Mouse (Mus musculus) gastrocnemius, adult 8-10 months (tissue): Measurements from ENCODE around the gene Foxg1. TPM values are rescaled to one million over a fixed set of nuclear protein-coding genes. Genes with fewer than 3 reads are reported as not detected.

Experiments used
- DNase-seq, 2 experiments: peaks; one replicate each; pipeline ENCODE4 v3.0.0; 2022; ENCODE audit warnings: low spot score in 2 of 2
- total RNA-seq, 4 experiments: library from RNA; stranded (reverse); gene quantifications; 2 replicates each; pipeline ENCODE4 v1.2.4; 2022

The Foxg1 gene
- not detected for total RNA-seq

DNA sequence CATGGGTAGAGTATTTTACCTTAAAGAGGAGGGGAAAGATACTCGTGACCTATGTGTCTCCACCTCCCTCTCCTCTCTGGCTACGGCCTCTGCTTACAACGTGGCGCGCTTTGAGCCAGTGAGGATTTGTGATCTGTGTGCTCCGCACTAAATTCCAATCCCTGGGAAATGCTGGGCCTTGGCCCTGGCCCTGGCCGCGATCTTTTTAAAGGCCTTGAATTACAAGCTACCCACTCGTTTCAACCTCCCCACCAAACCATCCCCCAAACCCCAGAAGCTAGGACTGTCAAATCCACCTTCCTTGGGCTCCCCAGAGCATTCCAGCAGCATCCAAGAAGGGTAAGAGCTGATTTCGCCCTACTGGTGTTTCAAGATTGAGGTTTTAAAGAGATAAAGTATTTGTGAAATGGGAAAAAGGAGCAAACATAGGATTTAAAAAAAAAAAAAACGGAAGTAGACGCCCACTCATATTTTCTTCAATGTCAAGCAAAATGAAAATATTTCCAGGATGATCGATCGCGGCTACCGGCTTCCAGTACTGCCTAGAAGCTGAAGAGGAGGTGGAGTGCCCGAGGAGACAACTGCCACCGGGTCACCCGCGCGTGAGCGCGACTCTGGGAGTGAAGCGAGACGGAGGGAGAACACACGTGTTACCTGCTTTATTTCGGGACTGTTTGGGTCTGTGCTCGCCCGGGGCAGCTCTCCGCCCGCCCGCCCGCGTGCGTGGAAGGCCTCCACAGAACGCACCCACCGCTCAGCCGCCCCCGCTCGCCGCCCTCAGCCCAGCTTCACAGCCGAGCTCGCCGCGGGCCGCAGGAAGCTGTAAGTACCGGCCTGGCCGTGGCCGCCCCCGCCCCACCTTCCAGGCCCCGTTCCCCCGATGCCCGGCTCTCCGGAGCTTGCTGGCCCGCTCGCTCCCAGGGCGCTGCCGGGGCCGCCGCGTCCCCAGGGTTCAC is at the start of gene Foxg1:
TSS of gene Foxg1 (plus strand) at position 96 of the 956 bp plus-strand sequence.
- DNase-seq = no peak

DNA sequence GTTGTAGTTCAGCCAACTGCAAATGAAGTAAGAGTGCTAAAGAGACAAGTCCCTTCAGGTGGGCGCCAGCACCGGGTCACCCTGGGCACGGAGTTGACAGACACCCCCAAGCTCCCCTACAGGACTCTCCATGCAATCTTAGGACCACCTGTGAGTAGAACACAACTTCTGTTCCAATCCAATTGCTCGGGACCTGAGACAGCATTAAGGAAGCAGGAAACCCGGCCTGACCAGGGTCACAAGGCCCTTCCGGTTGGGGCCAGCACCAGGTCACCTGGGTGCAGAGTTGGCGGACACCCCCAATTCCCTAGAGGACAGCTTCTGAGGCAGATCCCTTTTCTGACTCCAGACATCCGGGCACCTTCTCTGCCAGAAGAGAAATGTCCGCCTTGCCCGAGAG is 32.8 kb upstream of the Foxg1 start:
- DNase-seq = no peak

DNA sequence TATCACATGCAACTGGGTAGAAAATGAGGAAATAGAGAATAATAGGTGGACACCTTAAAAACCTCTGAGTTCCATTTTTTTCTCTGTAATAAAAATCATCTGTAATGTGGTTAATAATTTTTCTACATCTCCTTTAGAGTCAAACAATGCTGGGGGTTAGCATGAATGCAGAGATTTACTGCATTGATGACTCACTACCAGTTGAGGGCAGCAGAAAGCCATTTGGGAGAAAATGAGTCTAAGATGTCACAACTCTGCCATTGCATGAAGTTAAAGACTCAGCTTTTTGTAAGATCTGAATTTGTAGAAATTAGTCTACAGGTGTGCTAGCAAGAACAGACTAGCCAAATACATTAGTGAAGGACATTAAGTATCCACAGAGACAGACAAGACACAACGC is 13.5 kb upstream of the Foxg1 start:
- no peak for DNase-seq

DNA sequence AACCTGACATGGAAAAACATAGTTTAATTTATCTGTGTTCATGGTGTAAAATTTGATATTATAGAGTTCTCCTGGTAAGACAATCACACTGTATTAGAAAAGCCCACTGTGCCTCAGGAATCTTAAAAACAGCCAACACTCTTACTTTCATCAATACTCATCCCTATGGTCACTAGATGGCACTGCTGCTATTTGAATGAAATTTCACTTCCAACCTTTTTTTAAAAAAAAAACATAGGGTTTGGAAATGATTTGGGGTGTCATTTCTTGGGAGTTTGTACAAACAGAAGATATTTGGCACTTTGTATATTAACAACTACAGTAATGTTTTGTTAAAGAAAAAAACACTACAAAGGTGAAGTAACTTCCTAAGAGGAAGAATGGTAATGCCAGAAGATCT is 10.3 kb upstream of the Foxg1 start:
- DNase-seq = no peak

DNA sequence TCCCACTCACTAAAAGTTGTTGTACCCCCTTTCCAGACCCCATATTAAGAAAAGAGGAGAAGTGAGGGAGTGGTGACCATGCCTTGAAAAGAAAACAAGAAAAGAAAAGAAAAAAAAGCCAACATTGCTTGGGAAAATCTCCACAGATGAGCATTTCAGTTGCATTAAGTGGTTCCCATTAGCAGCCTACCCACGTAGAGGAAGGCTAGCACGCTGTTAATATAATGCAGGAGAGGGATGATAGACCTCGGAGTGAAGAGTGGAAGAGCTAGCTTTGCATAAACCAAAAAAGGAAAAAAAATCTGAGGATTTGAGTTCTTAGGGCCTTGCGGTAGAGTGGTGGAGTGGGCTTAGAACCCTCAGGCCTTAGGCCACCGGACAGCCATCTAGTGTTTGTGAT is 9.3 kb upstream of the Foxg1 start:
- no peak for DNase-seq

DNA sequence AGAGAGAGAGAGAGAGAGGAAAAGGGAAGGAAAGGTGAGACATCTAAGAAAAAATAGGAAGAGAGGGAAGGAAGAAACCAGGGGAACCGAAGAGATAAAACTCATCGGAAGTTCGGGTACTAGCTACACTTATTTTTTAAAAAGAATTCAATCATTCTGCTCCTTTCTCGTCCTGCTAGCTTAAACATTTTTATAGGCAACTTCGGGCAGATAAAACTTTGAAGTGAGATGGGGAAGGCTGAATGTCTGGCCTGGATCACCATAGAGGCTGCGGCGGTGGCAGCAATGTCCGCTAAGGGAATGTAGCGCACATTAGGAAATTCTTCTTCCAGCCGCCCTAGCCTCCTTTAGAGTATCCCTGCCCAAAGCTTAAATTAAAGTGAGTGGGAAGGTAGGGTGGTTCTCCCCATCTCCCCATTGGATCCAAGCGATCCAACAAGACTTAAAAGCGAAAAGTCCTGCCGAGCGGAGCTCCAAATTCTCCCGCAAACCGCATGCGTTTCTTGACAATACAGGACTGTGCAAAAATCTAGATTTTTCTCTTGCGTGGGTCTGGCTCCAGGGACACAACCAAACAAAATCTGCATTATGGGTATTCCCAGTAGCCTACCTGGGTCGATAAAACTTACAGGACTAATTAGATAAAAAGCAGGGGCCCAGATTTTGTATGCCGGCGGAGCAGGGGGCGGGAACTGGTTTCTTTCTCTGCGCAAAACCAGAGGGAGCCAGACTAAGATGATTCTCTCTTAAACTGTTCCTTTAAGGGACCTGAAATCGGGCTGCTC is 8.4 kb upstream of the Foxg1 start:
- DNase-seq = no peak

DNA sequence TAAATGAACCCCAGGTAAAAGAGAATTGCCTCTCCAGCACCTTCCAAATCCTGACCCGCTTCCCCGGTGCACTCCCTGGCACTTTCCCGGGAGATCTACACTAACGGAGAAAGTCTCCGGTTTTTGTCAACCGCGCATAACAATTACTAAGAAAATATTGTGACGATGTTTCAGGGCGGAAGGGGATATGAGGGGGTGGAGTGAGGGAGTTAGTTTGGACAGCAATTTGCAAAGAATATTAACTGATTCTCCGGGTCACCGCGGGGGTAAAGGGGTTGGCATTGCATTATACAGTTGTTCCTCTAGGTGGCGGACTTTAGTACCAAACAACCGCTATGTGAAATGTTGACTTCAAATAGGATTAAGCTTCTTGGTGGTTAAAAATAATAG is 7.9 kb upstream of the Foxg1 start:
- no peak for DNase-seq

DNA sequence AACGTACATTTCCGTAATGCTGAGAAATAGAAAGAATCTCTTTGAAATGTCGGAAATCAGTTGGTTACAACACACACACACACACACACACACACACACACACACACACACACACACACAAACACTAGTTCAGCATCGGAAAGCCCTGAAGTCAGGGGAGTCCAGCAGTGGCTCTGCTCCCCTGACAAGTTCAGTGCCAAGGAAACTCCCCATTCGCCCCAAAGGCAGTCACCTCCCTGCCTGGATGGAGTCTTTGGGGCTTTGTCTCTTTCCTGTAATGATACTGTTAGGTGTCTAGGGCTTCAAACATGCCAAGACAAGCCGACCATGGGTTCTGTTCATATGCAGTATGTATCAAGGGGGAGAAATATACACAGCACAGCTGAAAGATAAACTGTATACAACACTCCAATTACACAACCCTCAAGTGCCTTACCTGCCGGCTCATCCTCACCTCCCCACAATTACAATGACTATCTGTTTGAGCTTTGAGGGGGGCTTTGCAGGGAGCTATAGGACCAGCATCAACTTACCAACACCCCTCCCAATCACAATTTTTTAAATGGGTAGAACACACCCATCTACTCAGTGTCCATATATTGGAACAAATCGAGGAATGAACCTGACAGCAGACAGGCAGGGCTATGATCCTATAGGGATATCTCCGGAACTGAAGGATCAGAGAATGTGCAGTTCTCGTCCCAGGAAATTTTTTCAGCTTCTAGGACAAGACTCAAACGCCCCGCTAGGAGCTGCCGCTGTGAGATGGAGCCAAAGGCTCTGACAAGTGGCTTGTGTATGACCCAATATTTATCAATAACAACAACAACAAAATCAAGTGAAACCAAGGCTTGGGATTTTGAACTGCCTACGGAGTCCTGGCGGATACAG is 6.8 kb upstream of the Foxg1 start:
- no peak for DNase-seq

DNA sequence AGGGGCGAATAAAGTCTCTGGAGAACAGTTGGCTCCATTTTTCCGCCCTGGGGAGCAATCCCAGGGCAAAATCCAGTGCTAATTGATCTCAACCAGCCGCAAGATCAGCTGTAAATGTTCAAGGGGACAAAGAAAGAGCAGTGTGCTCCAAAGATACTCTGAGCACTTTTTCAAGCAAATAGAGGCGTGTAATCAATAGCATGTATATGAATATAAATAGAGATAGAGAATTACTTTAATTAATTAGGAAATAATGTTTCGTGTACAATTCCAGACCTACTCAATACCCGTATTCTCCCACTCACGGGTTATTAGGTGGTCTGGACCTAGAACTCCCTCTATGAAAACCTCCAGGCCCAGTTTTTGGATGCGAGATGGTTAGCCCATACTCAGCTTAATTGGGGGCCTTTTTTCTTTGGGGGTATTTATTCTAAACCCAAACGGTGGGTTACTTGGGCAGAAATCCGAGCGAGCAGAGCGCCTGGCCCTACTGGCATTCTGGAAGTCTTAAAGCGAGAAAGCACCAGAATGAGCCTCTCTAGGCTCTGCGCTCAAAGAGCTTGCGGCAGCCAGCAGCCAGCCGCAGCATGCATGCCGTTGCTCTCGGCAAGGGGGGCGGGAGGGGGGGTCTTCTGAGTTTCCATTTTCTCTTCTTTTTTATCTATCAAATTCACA is 6.0 kb upstream of the Foxg1 start:
- no peak for DNase-seq

DNA sequence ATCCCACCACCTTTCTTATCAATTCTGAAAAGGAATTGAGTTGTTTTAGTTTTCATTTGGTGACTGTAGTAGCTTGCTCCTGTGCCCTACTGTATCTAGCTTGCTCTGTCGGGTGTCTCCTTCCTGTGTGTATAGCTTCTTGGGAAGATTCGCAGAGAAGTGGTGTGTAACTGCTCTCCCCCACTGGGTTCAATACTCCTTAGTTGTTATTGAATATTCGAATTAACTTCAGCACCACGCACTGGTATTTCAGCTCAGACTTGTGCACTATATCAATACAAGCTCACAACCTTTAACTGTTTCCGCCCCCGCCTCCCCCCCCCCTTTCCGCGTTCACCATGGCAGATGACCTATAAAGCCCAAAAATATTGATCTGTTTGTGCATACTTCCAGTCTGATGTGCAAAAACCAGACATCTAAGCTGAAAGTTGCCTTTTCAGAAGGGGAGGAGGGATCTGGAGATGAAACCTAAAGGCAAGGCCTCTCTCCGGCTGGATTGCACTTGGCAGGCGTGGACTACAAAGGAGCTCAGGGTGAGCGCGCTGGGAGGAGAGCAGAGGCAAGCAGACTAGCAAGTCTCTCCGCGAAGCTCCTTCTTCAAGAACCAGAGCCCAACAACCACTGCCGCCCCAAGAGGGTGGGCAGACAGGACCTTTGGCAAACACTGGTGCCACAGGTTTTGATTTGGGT is 5.0 kb upstream of the Foxg1 start:
- DNase-seq = no peak

DNA sequence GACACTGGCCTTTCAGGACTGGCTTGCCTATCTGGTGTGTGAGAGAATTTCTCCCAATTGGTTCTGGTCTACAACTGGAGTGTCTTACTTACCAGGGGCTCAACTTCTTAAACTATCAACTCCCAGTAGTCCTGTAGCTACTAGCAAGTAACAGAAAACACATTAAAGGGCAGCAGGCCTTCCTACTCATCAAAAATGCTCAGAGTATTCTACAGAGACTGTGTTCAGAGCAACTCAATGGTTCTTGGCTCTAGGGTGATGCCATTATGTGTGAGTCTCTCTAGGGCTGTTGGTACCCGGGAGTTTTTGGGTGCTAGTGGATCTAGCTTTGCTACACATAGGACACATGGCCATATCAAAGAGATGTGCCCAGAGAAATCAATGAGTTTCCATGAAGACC is 3.5 kb upstream of the Foxg1 start:
- DNase-seq = no peak

DNA sequence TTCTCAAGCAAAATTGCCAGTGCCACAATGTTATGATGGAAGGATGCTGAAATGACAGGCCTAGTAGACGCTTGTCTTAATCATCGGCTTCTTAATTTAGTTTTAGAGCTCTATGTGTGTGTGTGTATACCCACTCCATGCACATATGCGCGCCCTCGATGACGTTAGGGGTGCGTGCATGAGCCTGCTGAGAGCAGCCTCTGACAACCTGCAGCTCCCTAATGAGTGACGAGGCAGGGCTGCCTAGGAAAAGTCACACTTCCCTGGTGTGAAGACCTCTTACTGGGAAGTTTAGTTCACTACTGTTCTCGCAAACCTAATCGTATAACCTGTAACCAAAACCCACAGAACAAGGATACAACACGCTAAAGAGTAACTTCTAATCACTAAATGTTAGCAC is 3.0 kb upstream of the Foxg1 start:
- no peak for DNase-seq

DNA sequence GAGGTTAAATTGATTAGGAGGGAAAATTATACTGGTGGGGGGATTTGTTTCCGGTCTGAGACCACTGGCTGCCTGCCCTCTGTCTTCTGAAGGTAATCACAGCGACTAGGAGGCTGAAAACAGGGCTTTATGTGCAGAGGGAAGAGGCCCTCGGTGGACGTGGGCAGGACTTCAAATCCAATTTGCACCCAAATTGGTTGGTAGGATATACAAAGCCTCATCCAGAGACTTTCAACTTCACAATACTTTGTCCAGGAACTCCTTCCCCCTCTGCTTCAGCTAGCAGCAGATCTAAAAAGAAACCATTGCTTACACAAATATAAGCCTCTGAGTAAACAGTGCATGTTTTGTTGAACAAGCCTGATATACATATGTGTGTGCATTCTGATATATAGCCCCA is 2.0 kb upstream of the Foxg1 start:
- DNase-seq = no peak

DNA sequence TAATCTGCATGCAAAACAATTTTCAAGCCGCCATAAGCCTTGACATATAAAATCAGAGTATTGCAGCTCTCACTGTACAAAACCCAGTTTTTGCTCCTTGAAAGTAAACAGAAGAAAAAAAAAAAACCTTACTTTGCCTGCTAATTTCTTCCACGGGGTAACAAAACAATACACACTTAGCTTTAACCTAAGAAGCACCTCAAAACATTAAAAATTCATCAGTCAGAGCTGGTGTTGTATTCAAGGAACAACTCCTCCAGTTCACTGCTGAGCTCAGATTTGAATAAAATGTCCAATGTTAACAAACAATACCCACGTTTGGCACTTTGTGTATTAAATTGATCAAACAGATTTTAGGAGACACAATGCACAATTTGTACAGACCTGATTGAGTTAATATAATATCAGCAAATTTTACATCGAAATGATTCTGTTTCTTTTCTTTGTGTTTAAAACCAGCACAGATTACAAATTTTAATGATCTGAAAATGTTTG is 1.4 kb upstream of the Foxg1 start:
- DNase-seq = no peak

DNA sequence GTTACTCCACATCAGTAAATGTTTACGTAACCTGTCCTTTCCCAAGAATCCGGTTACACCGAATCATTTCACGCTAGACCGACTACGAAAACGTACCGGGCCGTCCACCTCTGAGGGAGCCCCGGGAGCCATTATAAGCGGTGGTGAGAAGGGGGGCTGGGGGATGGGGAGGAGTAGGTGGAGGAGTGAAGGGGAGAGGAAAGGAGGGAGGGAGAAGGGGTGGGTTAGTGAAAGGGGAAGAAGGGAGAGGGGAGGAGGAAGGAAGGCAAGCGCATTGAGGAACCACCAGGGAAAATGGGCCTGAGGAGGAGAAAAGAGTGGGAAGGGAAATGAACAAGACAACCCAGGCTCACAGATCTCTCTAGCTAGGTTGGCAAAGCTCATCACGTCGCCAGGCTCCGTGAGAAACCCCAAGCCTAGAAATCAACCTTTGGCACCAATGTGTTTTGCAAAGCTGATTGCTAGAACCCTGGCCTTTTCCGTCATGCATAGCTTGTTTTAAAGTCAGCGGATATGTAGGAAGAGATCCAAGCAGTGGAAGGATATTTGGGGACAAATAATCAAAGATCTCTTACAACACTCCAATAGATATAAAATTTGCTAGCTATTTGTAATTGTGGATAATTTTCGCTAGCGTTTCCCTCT is 617 bp upstream of the Foxg1 start:
- no peak for DNase-seq

DNA sequence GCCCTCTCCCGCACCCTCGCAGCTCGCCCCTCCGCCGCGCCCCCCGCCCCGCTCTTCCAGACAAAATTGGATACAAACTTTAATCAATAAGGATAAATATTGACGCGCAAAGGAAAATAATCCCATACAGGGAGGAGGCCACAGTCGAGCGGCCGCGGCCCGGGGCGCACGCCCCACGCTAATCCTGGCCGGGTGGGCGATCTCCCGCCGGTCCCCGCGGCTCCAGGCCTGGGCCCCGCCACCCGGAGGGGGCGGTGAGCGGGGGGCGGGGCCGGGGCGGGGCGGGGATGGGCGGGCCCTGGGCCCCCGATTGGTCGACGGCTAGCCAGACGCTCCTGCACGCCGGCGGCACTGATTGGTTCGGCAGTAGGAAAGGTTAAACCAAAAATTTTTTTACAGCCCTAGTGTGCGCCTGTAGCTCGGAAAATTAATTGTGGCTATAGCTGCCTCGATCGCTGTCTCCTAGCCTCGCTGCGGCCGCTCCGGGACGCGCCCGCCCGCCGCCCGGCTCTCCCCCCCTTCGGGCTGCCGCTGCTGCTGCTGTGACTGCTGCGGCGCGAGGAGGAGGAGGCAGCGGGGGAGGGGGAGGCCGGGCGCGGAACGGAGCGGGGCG is 1.2 kb downstream of the Foxg1 start:
- DNase-seq = no peak

DNA sequence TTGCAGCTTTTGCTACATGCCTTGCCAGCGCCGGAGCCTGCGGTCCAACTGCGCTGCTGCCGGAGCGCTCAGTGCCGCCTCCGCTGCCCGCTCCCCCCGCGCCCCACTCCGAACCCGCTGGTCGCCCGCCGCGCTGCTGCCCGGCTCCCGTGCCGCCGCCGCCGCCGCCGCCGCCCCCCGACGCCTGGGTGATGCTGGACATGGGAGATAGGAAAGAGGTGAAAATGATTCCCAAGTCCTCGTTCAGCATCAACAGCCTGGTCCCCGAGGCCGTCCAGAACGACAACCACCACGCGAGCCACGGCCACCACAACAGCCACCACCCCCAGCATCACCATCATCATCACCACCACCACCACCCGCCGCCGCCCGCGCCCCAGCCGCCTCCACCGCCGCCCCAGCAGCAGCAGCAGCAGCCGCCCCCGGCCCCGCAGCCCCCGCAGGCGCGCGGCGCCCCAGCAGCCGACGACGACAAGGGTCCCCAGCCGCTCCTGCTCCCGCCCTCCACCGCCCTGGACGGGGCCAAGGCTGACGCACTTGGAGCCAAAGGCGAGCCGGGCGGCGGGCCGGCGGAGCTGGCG is 1.9 kb downstream of the Foxg1 start:
- DNase-seq = no peak

DNA sequence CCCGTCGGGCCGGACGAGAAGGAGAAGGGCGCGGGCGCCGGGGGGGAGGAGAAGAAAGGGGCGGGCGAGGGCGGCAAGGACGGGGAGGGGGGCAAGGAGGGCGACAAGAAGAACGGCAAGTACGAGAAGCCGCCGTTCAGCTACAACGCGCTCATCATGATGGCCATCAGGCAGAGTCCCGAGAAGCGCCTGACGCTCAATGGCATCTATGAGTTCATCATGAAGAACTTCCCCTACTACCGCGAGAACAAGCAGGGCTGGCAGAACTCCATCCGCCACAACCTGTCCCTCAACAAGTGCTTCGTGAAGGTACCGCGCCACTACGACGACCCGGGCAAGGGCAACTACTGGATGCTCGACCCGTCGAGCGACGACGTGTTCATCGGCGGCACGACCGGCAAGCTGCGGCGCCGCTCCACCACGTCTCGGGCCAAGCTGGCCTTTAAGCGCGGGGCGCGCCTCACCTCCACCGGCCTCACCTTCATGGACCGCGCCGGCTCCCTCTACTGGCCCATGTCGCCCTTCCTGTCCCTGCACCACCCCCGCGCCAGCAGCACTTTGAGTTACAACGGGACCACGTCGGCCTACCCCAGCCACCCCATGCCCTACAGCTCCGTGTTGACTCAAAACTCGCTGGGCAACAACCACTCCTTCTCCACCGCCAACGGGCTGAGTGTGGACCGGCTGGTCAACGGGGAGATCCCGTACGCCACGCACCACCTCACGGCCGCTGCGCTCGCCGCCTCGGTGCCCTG is 2.6 kb downstream of the Foxg1 start, which contains the start of gene Gm43517:
TSS of gene Gm43517 (plus strand) at position 299 of the 755 bp plus-strand sequence.
- DNase-seq = no peak
